Mouse (Mus musculus) heart, postnatal 25 days (tissue): ENCODE measurements at regions not wholly inside any gene's neighbourhood (a gene's known extent, or its start where the extent isn't known, plus 50 kb on each side); places are given as distances from the start of the nearest gene placed in this dataset.
A peak's percentile ranks its signal among the peaks of the same experiment; 100 is the strongest.

Experiments
- DNase-seq: peaks from one replicate; pipeline ENCODE4 v3.0.0; 2022; ENCODE audit warnings: low spot score
- intact Hi-C: fragments of 180-260 bp; cut with DNase I; formaldehyde crosslinking; loops from one replicate; pipeline ENCODE4 v1.15.1; 2025

- intact Hi-C loops = loop anchor here (5.0 kb wide), 2 partner anchors 746 to 831 kb away; partner anchors contain the start of gene M6pr
- DNase-seq = no peak
Observed at GRCm38 (mm10) chr6:121560852-121561251, 74.3 kb upstream of the A2m start.

GRCm38 (mm10) chr6:121560393-121560793 lies 74.8 kb upstream of the A2m start:
- DNase-seq = no peak
- intact Hi-C loops = loop anchor here (5.0 kb wide), 2 partner anchors 747 to 832 kb away; partner anchors contain the start of gene M6pr

- no peak for DNase-seq
- intact Hi-C loops = no loop called here
Observed at GRCm38 (mm10) chr6:121556481-121556880, 78.7 kb upstream of the A2m start.

- intact Hi-C loops = no loop called here
- DNase-seq = no peak
Observed at GRCm38 (mm10) chr6:121553501-121554132, 80.1 kb upstream of the Iqsec3 start.

DNA sequence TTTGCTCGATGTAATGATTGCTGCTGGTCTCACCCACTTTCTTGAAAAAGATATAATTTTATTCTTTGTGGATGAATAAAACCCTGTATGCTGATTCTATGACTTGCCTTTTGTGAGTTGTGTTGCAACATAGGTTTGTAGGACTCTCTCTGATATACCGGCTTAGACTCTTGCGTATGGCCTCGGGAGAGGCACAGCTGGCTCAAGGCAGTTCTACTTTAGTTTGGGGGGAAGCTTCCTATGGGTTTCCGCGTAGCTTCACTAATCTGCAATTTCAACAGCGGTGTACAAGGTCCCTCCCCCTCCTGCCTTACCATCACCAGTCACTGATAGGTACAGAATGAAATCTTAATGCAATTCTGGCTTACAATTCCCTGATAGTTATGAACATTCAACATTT lies 60.0 kb upstream of the Iqsec3 start:
- intact Hi-C loops = loop anchor here (1.0 to 2.0 kb wide), 3 partner anchors 196 to 349 kb away; no protein-coding TSS in a partner anchor
- no peak for DNase-seq

DNA sequence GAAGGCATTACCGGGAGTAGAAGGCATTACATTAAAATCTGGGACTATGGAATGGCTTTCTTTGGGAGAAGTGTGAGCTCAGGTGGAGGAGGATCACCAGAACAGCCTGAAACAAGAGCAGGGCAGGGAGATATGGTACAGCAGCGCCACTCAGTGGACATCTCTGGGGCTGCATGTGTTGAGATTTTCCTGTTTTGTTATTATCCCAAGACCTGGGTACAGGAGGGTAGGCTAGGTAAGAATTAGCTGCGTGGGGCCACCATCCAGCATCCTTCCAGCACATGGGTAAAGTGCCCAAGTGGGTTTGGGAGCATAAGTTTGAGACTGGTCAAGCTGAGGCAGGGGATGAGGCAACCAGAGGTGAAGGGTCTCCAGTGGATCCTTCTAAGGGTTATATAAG lies 59.4 kb upstream of the Iqsec3 start:
- intact Hi-C loops = loop anchor here (1.0 to 2.0 kb wide), 3 partner anchors 196 to 348 kb away; no protein-coding TSS in a partner anchor
- no peak for DNase-seq

GRCm38 (mm10) chr6:121531825-121532389 lies 58.4 kb upstream of the Iqsec3 start:
- intact Hi-C loops = loop anchor here (2.0 kb wide), 1 partner anchor 347 kb away; no protein-coding TSS in a partner anchor
- DNase-seq = no peak

GRCm38 (mm10) chr6:121527281-121527680 lies 53.8 kb upstream of the Iqsec3 start:
- no peak for DNase-seq
- intact Hi-C loops = no loop called here

- intact Hi-C loops = no loop called here
- DNase-seq = no peak
Observed at GRCm38 (mm10) chr6:121526121-121526520, 52.6 kb upstream of the Iqsec3 start.

DNA sequence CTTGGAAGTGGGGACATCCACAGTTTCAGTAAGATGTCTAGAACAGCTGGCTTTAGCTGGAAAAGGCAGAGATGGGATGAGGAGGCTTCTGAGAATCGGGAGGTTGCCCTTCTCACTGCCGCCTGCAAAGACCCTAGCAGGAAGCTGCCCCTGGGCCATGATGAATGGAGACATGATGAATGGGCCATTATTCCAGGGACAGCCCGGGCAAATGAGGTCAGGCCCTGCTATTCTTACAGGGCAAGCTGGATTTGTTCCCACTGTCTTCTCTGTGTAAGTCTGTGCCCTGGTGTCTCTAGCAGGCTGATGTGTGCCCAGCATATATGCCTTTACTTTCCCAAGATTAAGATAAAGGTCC lies 51.1 kb upstream of the Iqsec3 start:
- DNase-seq = no peak
- intact Hi-C loops = no loop called here

DNA sequence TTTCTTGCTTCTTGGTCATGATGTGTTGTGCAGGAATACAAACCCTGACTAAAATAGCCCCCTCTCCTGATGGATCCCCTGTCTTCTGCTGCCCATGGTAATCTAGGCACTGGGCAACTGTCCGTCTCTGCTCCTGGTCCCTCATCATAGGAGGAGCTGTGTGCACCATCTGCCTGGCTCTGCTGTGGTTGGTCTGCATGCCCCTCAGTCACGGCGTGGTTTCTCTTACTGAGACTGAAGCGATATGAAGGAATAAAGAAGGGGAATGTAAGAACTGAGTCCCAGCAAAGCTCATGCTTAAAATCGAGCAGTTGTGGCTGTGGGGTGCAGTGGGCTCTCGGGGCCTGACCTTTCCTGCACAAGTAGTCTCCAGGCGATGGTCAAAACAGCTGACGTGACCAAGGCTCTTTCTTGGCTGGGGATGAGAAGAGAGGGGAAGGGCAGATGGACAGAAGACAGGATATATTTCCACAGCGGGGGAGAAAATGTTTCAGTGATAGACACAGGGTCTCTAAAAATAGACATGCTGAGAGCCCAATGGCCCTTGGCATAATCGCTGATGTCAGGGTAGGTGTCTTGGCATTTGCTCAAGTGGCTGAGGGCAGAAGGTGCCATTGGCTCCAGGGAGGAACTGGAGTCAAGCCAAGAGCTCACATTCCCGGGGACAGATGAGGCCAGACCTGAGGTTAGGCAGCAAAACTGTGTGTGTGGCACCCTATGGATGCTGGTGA lies 50.6 kb upstream of the Iqsec3 start:
- DNase-seq = peak; percentile 10
- intact Hi-C loops = no loop called here
